In genomic region chr9:40073529-40073928, GRCm38 (mm10) we compare ENCODE assay signal across 46 mouse cellular contexts. TPM values are rescaled to one million over a fixed set of nuclear protein-coding genes. Genes with fewer than 3 reads are reported as not detected.
"Had no signal": no experiment of that assay in that cellular context is flagged by ENCODE, and none has a peak within 500 bp of the region (broad histone marks: within the 10 kb centered on the region; RNA-seq: fewer than 3 reads in every experiment).

TSS of gene Olfr982 (plus strand) at chr9:40073829.

- H3K4me1 ChIP-seq: limb, embryonic 10.5 days; limb, embryonic 12.5 days; limb, embryonic 13.5 days; limb, embryonic 15.5 days; liver, embryonic 12.5 days; liver, embryonic 13.5 days; liver, embryonic 15.5 days; lung, embryonic 15.5 days; midbrain, embryonic 10.5 days; midbrain, embryonic 12.5 days; midbrain, embryonic 13.5 days; midbrain, embryonic 15.5 days; neural tube, embryonic 12.5 days had no signal

- H3K27ac ChIP-seq: left cerebral cortex, adult 2 months; limb, embryonic 10.5 days; limb, embryonic 12.5 days; limb, embryonic 13.5 days; limb, embryonic 15.5 days; liver, embryonic 12.5 days; liver, embryonic 13.5 days; liver, embryonic 14.5 days; liver, embryonic 15.5 days; lung, embryonic 15.5 days; macrophage; midbrain, embryonic 10.5 days; midbrain, embryonic 12.5 days; midbrain, embryonic 13.5 days; midbrain, embryonic 15.5 days; neural tube, embryonic 12.5 days had no signal

- H3K36me3 ChIP-seq: limb, embryonic 10.5 days; limb, embryonic 12.5 days; limb, embryonic 13.5 days; limb, embryonic 15.5 days; liver, embryonic 12.5 days; liver, embryonic 13.5 days; liver, embryonic 15.5 days; lung, embryonic 15.5 days; midbrain, embryonic 10.5 days; midbrain, embryonic 12.5 days; midbrain, embryonic 13.5 days; midbrain, embryonic 15.5 days; neural tube, embryonic 12.5 days had no signal

- DNase-seq: left cerebral cortex, postnatal 4 days; liver; liver, embryonic 13.5 days; liver, postnatal 0 days; lung, adult 18-20 months; lung, adult 2 months; lung, embryonic 14.5 days; lung, postnatal 10 days; lung, postnatal 14 days; lung, postnatal 36 days; lung, postnatal 4 days; midbrain, embryonic 14.5 days had no signal

- H3K4me2 ChIP-seq: limb, embryonic 12.5 days; limb, embryonic 13.5 days; limb, embryonic 15.5 days; liver, embryonic 11.5 days; liver, embryonic 12.5 days; liver, embryonic 13.5 days; liver, embryonic 15.5 days; lung, embryonic 14.5 days; lung, embryonic 15.5 days; midbrain, embryonic 11.5 days; midbrain, embryonic 12.5 days; midbrain, embryonic 13.5 days; midbrain, embryonic 15.5 days; neural tube, embryonic 12.5 days had no signal

- H3K4me3 ChIP-seq: left cerebral cortex, adult 2 months; limb, embryonic 10.5 days; limb, embryonic 12.5 days; limb, embryonic 13.5 days; limb, embryonic 15.5 days; liver, embryonic 12.5 days; liver, embryonic 13.5 days; liver, embryonic 15.5 days; lung, embryonic 15.5 days; midbrain, embryonic 10.5 days; midbrain, embryonic 12.5 days; midbrain, embryonic 13.5 days; midbrain, embryonic 15.5 days; myocyte; neural tube, embryonic 12.5 days had no signal

- ATAC-seq: liver, embryonic 12.5 days; liver, postnatal 0 days; lung, postnatal 0 days; midbrain, embryonic 13.5 days; midbrain, embryonic 15.5 days; midbrain, embryonic 16.5 days had no signal

- H3K9ac ChIP-seq: limb, embryonic 12.5 days; limb, embryonic 13.5 days; limb, embryonic 15.5 days; liver, embryonic 12.5 days; liver, embryonic 13.5 days; liver, embryonic 14.5 days; liver, embryonic 15.5 days; liver, postnatal 0 days; lung, embryonic 14.5 days; lung, embryonic 15.5 days; midbrain, embryonic 12.5 days; midbrain, embryonic 13.5 days; midbrain, embryonic 15.5 days; neural tube, embryonic 12.5 days had no signal

- H3K27me3 ChIP-seq: limb, embryonic 12.5 days; limb, embryonic 13.5 days; limb, embryonic 15.5 days; liver, embryonic 12.5 days; liver, embryonic 13.5 days; liver, embryonic 15.5 days; lung, embryonic 15.5 days; midbrain, embryonic 12.5 days; midbrain, embryonic 13.5 days; midbrain, embryonic 15.5 days; neural tube, embryonic 12.5 days had no signal

- H3K9me3 ChIP-seq: limb, embryonic 10.5 days; limb, embryonic 12.5 days; limb, embryonic 13.5 days; limb, embryonic 15.5 days; liver, embryonic 12.5 days; liver, embryonic 13.5 days; liver, embryonic 15.5 days; lung, embryonic 15.5 days; midbrain, embryonic 10.5 days; midbrain, embryonic 12.5 days; midbrain, embryonic 13.5 days; midbrain, embryonic 15.5 days; neural tube, embryonic 12.5 days had no signal

RNA-seq across cellular contexts. Expression of gene Olfr982, which starts in this region (rescaled TPM):
- total RNA-seq: left cerebral cortex, adult 2 months; left cerebral cortex, adult 8-10 months; left cerebral cortex, postnatal 10 days; left cerebral cortex, postnatal 14 days; left cerebral cortex, postnatal 25 days; left cerebral cortex, postnatal 36 days; left cerebral cortex, postnatal 4 days; liver, adult 2 months; megakaryocyte progenitor cell, adult 5-6 weeks; megakaryocyte-erythroid progenitor cell, adult 5-6 weeks; monocyte, adult 5-6 weeks had no signal
- polyA plus RNA-seq: limb, embryonic 10.5 days; limb, embryonic 11.5 days; limb, embryonic 12.5 days; limb, embryonic 13.5 days; limb, embryonic 14.5 days; limb, embryonic 15.5 days; liver, adult 2 months; liver, embryonic 11.5 days; liver, embryonic 12.5 days; liver, embryonic 13.5 days; liver, embryonic 14.5 days; liver, embryonic 15.5 days; liver, embryonic 16.5 days; liver, postnatal 0 days; lung, adult 2 months; lung, embryonic 14.5 days; lung, embryonic 15.5 days; lung, embryonic 16.5 days; lung, postnatal 0 days; macrophage; midbrain, embryonic 10.5 days; midbrain, embryonic 11.5 days; midbrain, embryonic 12.5 days; midbrain, embryonic 13.5 days; midbrain, embryonic 14.5 days; midbrain, embryonic 15.5 days; midbrain, embryonic 16.5 days; myocyte; neural tube, embryonic 11.5 days; neural tube, embryonic 12.5 days had no signal
